Mouse (Mus musculus) ovary, postnatal 36 days (tissue): ENCODE measurements around the gene Tcfl5.

Source experiments
- DNase-seq: peaks from one replicate; pipeline ENCODE4 v3.0.0; 2022; ENCODE audit warnings: low spot score, mixed read lengths

Gene Tcfl5

GRCm38 (mm10) chr2:180642555-180643260, at the start of gene Tcfl5:
TSS of gene Tcfl5 (minus strand) at chr2:180642708.
- no peak for DNase-seq

- DNase-seq: no peak
Measured at GRCm38 (mm10) chr2:180689841-180690240, 47.3 kb upstream of the Tcfl5 start.

GRCm38 (mm10) chr2:180684031-180684430, 41.5 kb upstream of the Tcfl5 start:
- no peak for DNase-seq

GRCm38 (mm10) chr2:180683524-180683923, 41.0 kb upstream of the Tcfl5 start:
- no peak for DNase-seq

GRCm38 (mm10) chr2:180681225-180681624, 38.7 kb upstream of the Tcfl5 start:
- DNase-seq: no peak

GRCm38 (mm10) chr2:180678609-180679140, 36.2 kb upstream of the Tcfl5 start:
- DNase-seq: peak; percentile 35

- no peak for DNase-seq
Measured at GRCm38 (mm10) chr2:180676706-180677105, 34.2 kb upstream of the Tcfl5 start.

- DNase-seq: no peak
Measured at GRCm38 (mm10) chr2:180662008-180662407, 19.5 kb upstream of the Tcfl5 start.

- no peak for DNase-seq
Measured at GRCm38 (mm10) chr2:180660521-180660920, 18.0 kb upstream of the Tcfl5 start.

- no peak for DNase-seq
Measured at GRCm38 (mm10) chr2:180659353-180660150, 17.0 kb upstream of the Tcfl5 start.

- DNase-seq: no peak
Measured at GRCm38 (mm10) chr2:180658381-180658780, 15.9 kb upstream of the Tcfl5 start.

GRCm38 (mm10) chr2:180657394-180658013, 15.0 kb upstream of the Tcfl5 start:
- DNase-seq: peak; percentile 56

GRCm38 (mm10) chr2:180655150-180655549, 12.6 kb upstream of the Tcfl5 start:
- no peak for DNase-seq

GRCm38 (mm10) chr2:180654666-180655065, 12.2 kb upstream of the Tcfl5 start:
- DNase-seq: no peak

GRCm38 (mm10) chr2:180646841-180647240, 4.3 kb upstream of the Tcfl5 start:
- no peak for DNase-seq

GRCm38 (mm10) chr2:180643626-180644025, 1.1 kb upstream of the Tcfl5 start:
- DNase-seq: no peak

- no peak for DNase-seq
Measured at GRCm38 (mm10) chr2:180641576-180642554, 643 bp downstream of the Tcfl5 start.

- DNase-seq: no peak
Measured at GRCm38 (mm10) chr2:180611882-180612281, 30.6 kb downstream of the Tcfl5 start.

GRCm38 (mm10) chr2:180610283-180610682, 32.2 kb downstream of the Tcfl5 start:
- DNase-seq: no peak

- DNase-seq: no peak
Measured at GRCm38 (mm10) chr2:180604781-180605180, 37.7 kb downstream of the Tcfl5 start.

GRCm38 (mm10) chr2:180600569-180601021, 41.9 kb downstream of the Tcfl5 start:
- DNase-seq: no peak
